Mouse (Mus musculus) ES-E14 (cell line): ENCODE results near the gene Adcy5.

Experiments
- CHD2 ChIP-seq: IDR thresholded peaks from 2 replicates; pipeline ENCODE4 v1.6.1; 2014; ENCODE audit warnings: mild to moderate bottlenecking, low read depth, low read length, inconsistent platforms
- HCFC1 ChIP-seq: IDR thresholded peaks from 2 replicates; pipeline ENCODE4 v1.6.1; 2012; ENCODE audit warnings: low read length, inconsistent platforms, borderline replicate concordance; ENCODE audit not compliant: insufficient read depth
- MAFK ChIP-seq: IDR thresholded peaks from 2 replicates; pipeline ENCODE4 v1.6.1; 2014; ENCODE audit warnings: mild to moderate bottlenecking, low read depth, low read length, inconsistent platforms; ENCODE audit not compliant: insufficient read depth

DNA sequence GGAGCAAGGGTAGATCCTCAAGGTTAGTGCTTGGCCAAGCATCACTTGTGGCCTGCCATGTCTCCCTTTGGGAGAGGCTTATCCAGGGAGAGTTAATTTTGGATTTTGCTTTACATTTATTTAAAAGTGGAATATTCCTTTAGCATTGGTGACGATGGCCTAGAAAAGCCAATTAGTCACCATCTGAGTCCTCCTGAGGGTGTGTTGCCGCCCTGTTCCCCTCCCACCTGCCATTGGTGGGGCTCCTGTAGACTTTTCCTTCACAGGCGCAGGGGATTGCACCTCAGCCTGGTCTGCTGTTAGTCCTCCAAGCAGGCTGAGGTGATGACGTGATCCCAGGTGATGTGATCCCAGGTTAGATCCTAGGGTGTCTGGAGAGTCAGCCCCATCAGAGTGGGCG, 17.5 kb downstream of the Adcy5 start:
- TF ChIP-seq MAFK (no peak), CHD2 (no peak), HCFC1 (no peak)
